Mouse (Mus musculus) olfactory bulb, adult 2 months (tissue): Measurements from ENCODE around the gene Gpatch3. TPM values are rescaled to one million over a fixed set of nuclear protein-coding genes. Genes with fewer than 3 reads are reported as not detected.

Experiments
- H3K27ac ChIP-seq: fragments of 200-500 bp; 2 replicates; pipeline ENCODE4 v1.5.1; 2012; ENCODE audit warnings: low read depth, low read length; ENCODE audit not compliant: insufficient read depth
- H3K4me1 ChIP-seq: fragments of 200-500 bp; 2 replicates; pipeline ENCODE4 v1.6.1; 2012; ENCODE audit warnings: low read length; ENCODE audit not compliant: control insufficient read depth, insufficient read depth
- H3K4me3 ChIP-seq: fragments of 200-500 bp; 2 replicates; pipeline ENCODE4 v1.5.1; 2012; ENCODE audit warnings: mild to moderate bottlenecking, low read depth, low read length, moderate library complexity; ENCODE audit not compliant: insufficient read depth
- CTCF ChIP-seq: fragments of 200-500 bp; IDR thresholded peaks from 2 replicates; pipeline ENCODE4 v1.5.1; 2012; ENCODE audit warnings: low read depth, mild to moderate bottlenecking, low read length, moderate library complexity; ENCODE audit not compliant: insufficient read depth
- POLR2A ChIP-seq: fragments of 200-500 bp; IDR thresholded peaks from 2 replicates; pipeline ENCODE4 v1.6.1; 2012; ENCODE audit warnings: mild to moderate bottlenecking, low read depth, low read length, moderate library complexity; ENCODE audit not compliant: insufficient read depth
- WGBS: fragments of 180-500 bp; shearing (Covaris S2); methylation state at CpG from one replicate; pipeline ENCODE4 v1.1.7; 2018; 5-methylcytosine and 5-hydroxymethylcytosine counted together
- polyA plus RNA-seq: library from polyadenylated mRNA; stranded (reverse); fragments of >200 nt; gene quantifications from 2 replicates; pipeline ENCODE4 v1.2.4, GENCODE M21; 2012; ENCODE audit warnings: low replicate concordance; ENCODE audit not compliant: missing spikeins, insufficient read depth, insufficient read length

The Gpatch3 gene
- polyA plus RNA-seq, 1 experiment, result not detected

- 58% methylated on average over 5 of the region's 5 CpGs for WGBS
- H3K27ac ChIP-seq, result no peak overlapping the region
- H3K4me1 ChIP-seq, result peaks cover 12% of the 10 kb centered on the region
- H3K4me3 ChIP-seq, result no peak overlapping the region
- TF ChIP-seq POLR2A (no peak), CTCF (no peak)
Observed at GRCm38 (mm10) chr4:133626221-133626620, 51.7 kb downstream of the Gpatch3 start.

- H3K4me3 ChIP-seq, result no peak overlapping the region
- peaks cover 16% of the 10 kb centered on the region for H3K4me1 ChIP-seq
- 94% methylated on average over 9 of the region's 9 CpGs for WGBS
- no peak overlapping the region for H3K27ac ChIP-seq
- TF ChIP-seq CTCF, result no peak
- no peak for TF ChIP-seq POLR2A
Observed at GRCm38 (mm10) chr4:133626621-133627020, 52.1 kb downstream of the Gpatch3 start.

GRCm38 (mm10) chr4:133627039-133627438, 52.5 kb downstream of the Gpatch3 start:
- Histone ChIP-seq H3K27ac (no peak overlapping the region), H3K4me1 (peaks cover 17% of the 10 kb centered on the region), H3K4me3 (no peak overlapping the region)
- TF ChIP-seq CTCF, result no peak
- TF ChIP-seq POLR2A, result no peak
- WGBS, result 95% methylated on average over 14 of the region's 14 CpGs

GRCm38 (mm10) chr4:133628517-133628916, 54.0 kb downstream of the Gpatch3 start:
- 83% methylated on average over 2 of the region's 2 CpGs for WGBS
- TF ChIP-seq CTCF, result no peak
- no peak for TF ChIP-seq POLR2A
- Histone ChIP-seq H3K4me3 (no peak overlapping the region), H3K4me1 (peaks cover 22% of the 10 kb centered on the region), H3K27ac (no peak overlapping the region)

GRCm38 (mm10) chr4:133629191-133629590, 54.6 kb downstream of the Gpatch3 start:
- H3K4me3 ChIP-seq, result no peak overlapping the region
- TF ChIP-seq CTCF (no peak), POLR2A (no peak)
- WGBS, result 85% methylated on average over 7 of the region's 7 CpGs
- H3K27ac ChIP-seq, result no peak overlapping the region
- peaks cover 22% of the 10 kb centered on the region for H3K4me1 ChIP-seq

- peaks cover 22% of the 10 kb centered on the region for H3K4me1 ChIP-seq
- no peak overlapping the region for H3K4me3 ChIP-seq
- WGBS, result 83% methylated on average over 8 of the region's 8 CpGs
- TF ChIP-seq POLR2A, result no peak
- TF ChIP-seq CTCF, result no peak
- H3K27ac ChIP-seq, result no peak overlapping the region
Observed at GRCm38 (mm10) chr4:133630326-133630920, 55.9 kb downstream of the Gpatch3 start.

- TF ChIP-seq CTCF (no peak), POLR2A (no peak)
- Histone ChIP-seq H3K27ac (no peak overlapping the region), H3K4me1 (peaks cover 22% of the 10 kb centered on the region), H3K4me3 (no peak overlapping the region)
- 75% methylated on average over 14 of the region's 14 CpGs for WGBS
Observed at GRCm38 (mm10) chr4:133631071-133631768, 56.7 kb downstream of the Gpatch3 start.

- TF ChIP-seq POLR2A (no peak), CTCF (no peak)
- H3K4me3 ChIP-seq, result peak overlapping the region; percentile 86
- WGBS, result 15% methylated on average over 9 of the region's 9 CpGs
- no peak overlapping the region for H3K27ac ChIP-seq
- peaks cover 22% of the 10 kb centered on the region for H3K4me1 ChIP-seq
Observed at GRCm38 (mm10) chr4:133631769-133632411, 57.3 kb downstream of the Gpatch3 start.

GRCm38 (mm10) chr4:133632483-133633327, 58.2 kb downstream of the Gpatch3 start:
- 2% methylated on average over 57 of the region's 69 CpGs for WGBS
- peaks cover 22% of the 10 kb centered on the region for H3K4me1 ChIP-seq
- no peak overlapping the region for H3K27ac ChIP-seq
- TF ChIP-seq CTCF (no peak), POLR2A (no peak)
- peak overlapping the region; percentile 86 for H3K4me3 ChIP-seq
